In genomic region chr3:29666796-29667195, GRCm38 (mm10) we compare ENCODE assay signal across 14 mouse cellular contexts.
"Had no signal": no experiment of that assay in that cellular context is flagged by ENCODE, and none has a peak within 500 bp of the region (broad histone marks: within the 10 kb centered on the region; RNA-seq: fewer than 3 reads in every experiment).

No protein-coding gene starts in this region.

- ATAC-seq: liver, embryonic 12.5 days; midbrain, embryonic 15.5 days had no signal

- H3K4me2 ChIP-seq: liver, embryonic 12.5 days; lung, embryonic 14.5 days; midbrain, embryonic 11.5 days; midbrain, embryonic 15.5 days; neural tube, embryonic 12.5 days had no signal

- H3K9ac ChIP-seq: liver, embryonic 12.5 days; lung, embryonic 14.5 days; midbrain, embryonic 15.5 days; neural tube, embryonic 12.5 days had no signal

- H3K4me3 ChIP-seq: left cerebral cortex, adult 2 months; limb, embryonic 10.5 days; liver, embryonic 12.5 days; midbrain, embryonic 15.5 days; neural tube, embryonic 12.5 days had no signal

- H3K9me3 ChIP-seq: limb, embryonic 10.5 days; liver, embryonic 12.5 days; midbrain, embryonic 15.5 days; neural tube, embryonic 12.5 days had no signal

- H3K4me1 ChIP-seq: limb, embryonic 10.5 days; liver, embryonic 12.5 days; midbrain, embryonic 15.5 days; neural tube, embryonic 12.5 days had no signal

- H3K27me3 ChIP-seq: liver, embryonic 12.5 days; midbrain, embryonic 15.5 days; neural tube, embryonic 12.5 days had no signal

- H3K36me3 ChIP-seq: limb, embryonic 10.5 days; liver, embryonic 12.5 days; midbrain, embryonic 15.5 days; neural tube, embryonic 12.5 days had no signal

- H3K27ac ChIP-seq: left cerebral cortex, adult 2 months; limb, embryonic 10.5 days; liver, embryonic 12.5 days; midbrain, embryonic 15.5 days; neural tube, embryonic 12.5 days; stomach, postnatal 0 days had no signal

- DNase-seq: kidney, postnatal 10 days; kidney, postnatal 4 days; lung, embryonic 14.5 days; lung, postnatal 10 days; lung, postnatal 4 days; thymus, adult 18-20 months; thymus, postnatal 14 days had no signal
